Mouse (Mus musculus): ENCODE measurements around the gene Grin2a. TPM values are rescaled to one million over a fixed set of nuclear protein-coding genes. Genes with fewer than 3 reads are reported as not detected.

The Grin2a gene
- polyA plus RNA-seq, 1 experiment from 2014 or later = 0.05 TPM

DNA sequence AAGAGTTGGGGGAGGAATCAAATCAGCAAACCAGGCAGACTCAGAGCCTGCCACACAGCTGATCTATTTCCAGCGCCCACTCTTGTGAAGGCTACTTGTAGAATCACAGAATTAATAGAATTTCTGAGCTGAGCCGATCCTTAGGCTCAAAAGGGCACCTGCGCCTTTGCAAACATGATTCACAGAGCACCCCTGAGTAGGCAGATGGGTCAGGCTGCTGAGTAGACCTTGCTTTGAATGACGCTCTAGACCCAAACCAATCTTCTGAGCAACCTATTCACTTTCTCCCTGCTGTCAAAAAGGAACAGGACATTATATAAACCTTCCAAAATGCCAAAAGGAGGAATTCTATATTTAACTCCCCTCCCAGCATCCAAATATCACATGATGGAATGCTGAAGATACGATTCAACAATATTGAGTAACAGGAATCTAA is 41.9 kb downstream of the Grin2a start:
- no peak overlapping the region for H3K27ac ChIP-seq
- no peaks in the 10 kb centered on the region for H3K36me3 ChIP-seq
- 86% methylated on average over 5 of the region's 5 CpGs for WGBS
- H3K27me3 ChIP-seq (ENCODE audit: low read depth, poor library complexity, severe bottlenecking) = no peaks in the 10 kb centered on the region
- no peak overlapping the region for H3K4me3 ChIP-seq
- no peaks in the 10 kb centered on the region for H3K4me1 ChIP-seq
- H3K9me3 ChIP-seq (replicated peaks) = no peaks in the 10 kb centered on the region
- DNase-seq (ENCODE audit: low spot score) = no peak

- Histone ChIP-seq H3K4me1 (no peaks in the 10 kb centered on the region), H3K4me3 (no peak overlapping the region), H3K9me3 (replicated peaks) (no peaks in the 10 kb centered on the region), H3K27me3 (ENCODE audit: low read depth, poor library complexity, severe bottlenecking) (no peaks in the 10 kb centered on the region), H3K27ac (no peak overlapping the region), H3K36me3 (no peaks in the 10 kb centered on the region)
- no peak for DNase-seq (ENCODE audit: low spot score)
- WGBS = 84% methylated on average over 3 of the region's 3 CpGs
Observed at GRCm38 (mm10) chr16:9949250-9949649, 46.1 kb downstream of the Grin2a start.

DNA sequence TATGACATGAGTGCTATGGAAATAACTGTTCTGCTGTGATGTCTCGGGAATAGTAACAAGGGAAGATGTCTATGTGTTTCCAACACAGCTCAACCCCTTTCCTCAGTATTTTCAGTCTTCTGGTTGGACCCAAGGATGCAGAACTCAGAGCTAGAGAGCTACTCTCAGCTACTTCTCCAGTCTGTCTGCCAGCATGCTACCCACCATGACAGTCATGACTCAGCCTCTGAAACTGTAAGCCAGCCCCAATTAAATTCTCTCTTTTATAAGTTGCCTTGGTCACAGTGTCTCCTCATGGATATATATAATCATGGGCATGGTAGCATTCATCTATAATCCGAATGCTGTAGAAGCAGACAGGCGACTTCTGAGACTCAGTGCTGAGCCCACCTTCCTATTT is 47.9 kb downstream of the Grin2a start:
- no peak overlapping the region for H3K27ac ChIP-seq
- H3K27me3 ChIP-seq (ENCODE audit: low read depth, poor library complexity, severe bottlenecking) = no peaks in the 10 kb centered on the region
- 89% methylated on average over 3 of the region's 3 CpGs for WGBS

DNA sequence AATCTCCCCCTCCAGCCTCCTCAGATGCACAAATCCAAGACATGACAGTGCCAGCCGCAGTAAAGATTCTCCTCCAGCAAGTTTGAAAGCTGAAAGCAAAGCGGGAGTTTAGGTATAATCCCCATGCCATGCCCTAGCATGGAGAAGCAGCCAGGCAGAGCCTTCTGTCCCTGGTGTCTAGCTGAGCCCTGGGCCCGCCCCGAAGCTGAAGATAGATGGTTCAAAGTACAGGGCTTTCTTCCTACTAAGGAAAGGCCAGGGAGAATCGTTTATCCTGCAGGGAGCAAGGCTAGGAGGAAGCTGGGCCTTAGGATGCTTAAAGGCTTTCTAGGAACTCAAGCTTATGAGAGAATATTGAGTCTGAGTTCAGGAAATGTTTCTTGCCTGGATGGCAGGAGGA is 50.5 kb downstream of the Grin2a start:
- Histone ChIP-seq H3K9me3 (replicated peaks) (no peaks in the 10 kb centered on the region), H3K4me3 (no peak overlapping the region), H3K27me3 (ENCODE audit: low read depth, poor library complexity, severe bottlenecking) (no peaks in the 10 kb centered on the region), H3K4me1 (no peaks in the 10 kb centered on the region), H3K36me3 (no peaks in the 10 kb centered on the region), H3K27ac (no peak overlapping the region)
- no peak for DNase-seq (ENCODE audit: low spot score)
- WGBS = 80% methylated on average over 5 of the region's 5 CpGs

More for the DNA sequence above, 47.9 kb downstream of the Grin2a start:
- Histone ChIP-seq H3K36me3 (no peaks in the 10 kb centered on the region), H3K4me3 (no peak overlapping the region), H3K4me1 (no peaks in the 10 kb centered on the region), H3K9me3 (replicated peaks) (no peaks in the 10 kb centered on the region)
- no peak for DNase-seq (ENCODE audit: low spot score)

DNA sequence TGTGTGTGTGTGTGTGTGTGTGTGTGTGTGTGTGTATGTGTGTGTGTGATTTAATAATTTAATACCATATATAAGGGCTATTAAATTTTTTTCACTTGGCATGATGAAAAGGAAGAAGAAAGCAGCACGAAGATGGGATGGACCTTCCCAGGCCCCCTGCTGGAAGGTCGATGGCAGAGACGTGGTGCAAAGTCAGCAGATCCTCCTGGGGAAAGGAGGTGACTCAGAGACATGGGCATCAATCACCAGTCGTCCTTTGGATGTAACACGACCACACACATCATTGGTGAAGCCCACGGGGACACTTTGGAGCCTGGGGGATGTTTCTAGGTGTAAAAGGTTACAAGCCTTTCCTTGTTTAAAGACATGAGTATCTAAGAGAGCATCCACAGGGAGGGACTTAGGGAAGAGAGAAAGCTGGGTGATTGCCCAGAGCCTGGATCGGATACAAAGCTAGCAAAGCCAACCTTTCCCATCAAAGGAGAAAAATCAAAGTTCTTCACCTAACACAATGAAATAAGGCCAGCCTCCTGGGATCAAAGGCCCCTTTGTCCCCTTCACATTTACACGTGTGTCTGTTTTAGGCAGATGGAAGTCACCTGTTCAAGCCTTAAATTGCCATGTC is 53.9 kb downstream of the Grin2a start:
- 43% methylated on average over 8 of the region's 8 CpGs for WGBS
- H3K36me3 ChIP-seq = no peaks in the 10 kb centered on the region

DNA sequence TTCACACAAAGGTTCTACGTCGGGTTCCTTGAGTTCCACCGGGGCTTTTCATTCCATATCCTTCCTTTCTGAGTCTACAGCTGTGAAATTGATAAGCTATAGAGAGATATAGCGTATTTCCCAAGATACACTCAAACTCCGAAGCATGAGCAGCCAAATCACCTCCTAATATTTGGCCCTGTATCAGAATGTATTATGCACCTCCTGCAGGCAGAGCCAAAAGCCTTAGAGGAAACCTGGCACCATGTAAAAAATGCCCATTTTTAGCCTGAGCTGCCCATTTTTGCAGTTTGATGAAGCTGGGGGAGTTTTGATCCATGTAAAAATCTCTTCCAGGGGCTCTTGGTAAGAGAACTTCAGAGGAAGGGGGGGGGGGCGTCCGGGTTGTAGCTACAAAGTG is 54.6 kb downstream of the Grin2a start:
- Histone ChIP-seq H3K36me3 (no peaks in the 10 kb centered on the region), H3K27ac (no peak overlapping the region), H3K4me1 (no peaks in the 10 kb centered on the region), H3K4me3 (no peak overlapping the region), H3K27me3 (ENCODE audit: low read depth, poor library complexity, severe bottlenecking) (no peaks in the 10 kb centered on the region), H3K9me3 (replicated peaks) (no peaks in the 10 kb centered on the region)
- no peak for DNase-seq (ENCODE audit: low spot score)
- whole genome bisulfite sequencing = 90% methylated on average over 7 of the region's 7 CpGs

More for the DNA sequence above, 53.9 kb downstream of the Grin2a start:
- no peaks in the 10 kb centered on the region for H3K9me3 ChIP-seq (replicated peaks)
- no peak for DNase-seq (ENCODE audit: low spot score)
- no peaks in the 10 kb centered on the region for H3K4me1 ChIP-seq
- no peak overlapping the region for H3K4me3 ChIP-seq
- no peaks in the 10 kb centered on the region for H3K27me3 ChIP-seq (ENCODE audit: low read depth, poor library complexity, severe bottlenecking)
- no peak overlapping the region for H3K27ac ChIP-seq

- no peaks in the 10 kb centered on the region for H3K4me1 ChIP-seq
- H3K36me3 ChIP-seq = no peaks in the 10 kb centered on the region
- no peaks in the 10 kb centered on the region for H3K9me3 ChIP-seq (replicated peaks)
- no peak overlapping the region for H3K4me3 ChIP-seq
- H3K27ac ChIP-seq = no peak overlapping the region
- 94% methylated on average over 3 of the region's 3 CpGs for WGBS
- no peak for DNase-seq (ENCODE audit: low spot score)
- no peaks in the 10 kb centered on the region for H3K27me3 ChIP-seq (ENCODE audit: low read depth, poor library complexity, severe bottlenecking)
Observed at GRCm38 (mm10) chr16:9910672-9911071, 84.7 kb downstream of the Grin2a start.

- Histone ChIP-seq H3K4me3 (no peak overlapping the region), H3K27ac (no peak overlapping the region), H3K4me1 (no peaks in the 10 kb centered on the region), H3K27me3 (ENCODE audit: low read depth, poor library complexity, severe bottlenecking) (no peaks in the 10 kb centered on the region), H3K36me3 (no peaks in the 10 kb centered on the region), H3K9me3 (replicated peaks) (no peaks in the 10 kb centered on the region)
- 80% methylated on average over 4 of the region's 4 CpGs for WGBS
- no peak for DNase-seq (ENCODE audit: low spot score)
Observed at GRCm38 (mm10) chr16:9909225-9909624, 86.1 kb downstream of the Grin2a start.

DNA sequence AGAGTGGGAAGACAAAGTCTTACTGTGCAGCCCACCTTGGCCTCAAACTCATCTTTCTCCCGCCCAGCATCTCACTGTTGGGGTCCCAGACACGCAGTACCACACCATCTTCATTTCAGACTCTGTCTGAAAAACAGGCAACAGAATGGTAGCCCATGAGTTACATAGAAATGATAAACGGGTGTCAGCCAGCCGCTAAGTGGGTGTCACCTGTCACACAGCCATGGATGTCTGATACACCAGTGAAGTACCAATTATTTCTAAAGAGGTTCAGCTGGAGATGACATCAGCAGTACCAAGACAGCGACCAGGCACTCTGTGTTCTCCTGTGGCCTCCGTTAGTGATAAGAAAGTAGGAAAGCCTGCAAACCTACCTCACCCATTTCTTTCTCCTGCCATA is 90.9 kb downstream of the Grin2a start:
- no peak overlapping the region for H3K27ac ChIP-seq
- no peak overlapping the region for H3K4me3 ChIP-seq
- no peaks in the 10 kb centered on the region for H3K9me3 ChIP-seq (replicated peaks)
- no peaks in the 10 kb centered on the region for H3K27me3 ChIP-seq (ENCODE audit: low read depth, poor library complexity, severe bottlenecking)
- no peaks in the 10 kb centered on the region for H3K36me3 ChIP-seq
- H3K4me1 ChIP-seq = no peaks in the 10 kb centered on the region
- WGBS = 88% methylated on average over 6 of the region's 6 CpGs
- no peak for DNase-seq (ENCODE audit: low spot score)

DNA sequence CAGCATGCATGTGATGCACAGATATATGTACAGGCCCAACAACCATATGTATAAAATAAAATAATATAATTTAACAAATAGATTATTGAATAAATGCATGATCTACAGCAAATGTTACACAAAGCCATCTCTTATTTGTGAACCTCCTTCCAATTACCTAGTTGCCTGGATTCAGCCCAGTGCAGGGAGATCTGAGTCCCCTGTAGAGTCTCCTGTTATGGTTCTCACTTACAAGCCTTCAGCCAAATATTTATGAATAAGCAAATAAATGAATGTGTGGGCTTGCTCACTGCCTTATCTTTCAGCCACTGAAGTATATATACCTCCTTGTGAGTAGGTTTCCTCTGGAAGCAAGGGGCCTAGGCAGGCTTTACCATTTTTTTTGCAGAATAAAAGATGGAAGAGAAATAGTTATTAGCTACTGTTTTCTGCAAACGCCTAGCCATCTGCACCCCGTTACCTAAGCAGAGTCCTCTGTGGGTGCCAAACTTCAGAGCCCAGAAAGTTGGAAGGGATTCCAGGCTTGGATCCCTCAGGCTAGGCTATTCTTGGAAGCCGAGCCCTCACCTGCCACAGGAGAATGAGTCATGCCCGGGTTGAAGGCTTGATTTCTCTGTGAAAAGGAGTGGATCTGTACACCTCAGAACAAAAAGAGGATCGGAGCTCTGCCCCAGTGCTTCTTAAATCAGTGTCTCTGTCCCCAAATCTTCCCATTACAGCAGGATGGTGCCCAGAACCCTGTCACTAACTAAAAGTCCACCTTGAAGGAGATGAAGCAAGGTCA is 92.5 kb downstream of the Grin2a start:
- no peaks in the 10 kb centered on the region for H3K9me3 ChIP-seq (replicated peaks)
- no peak overlapping the region for H3K4me3 ChIP-seq
- no peaks in the 10 kb centered on the region for H3K36me3 ChIP-seq
- H3K27me3 ChIP-seq (ENCODE audit: low read depth, poor library complexity, severe bottlenecking) = no peaks in the 10 kb centered on the region
- no peaks in the 10 kb centered on the region for H3K4me1 ChIP-seq
- H3K27ac ChIP-seq = no peak overlapping the region
- DNase-seq (ENCODE audit: low spot score) = no peak
- WGBS = 87% methylated on average over 5 of the region's 5 CpGs

- Histone ChIP-seq H3K27me3 (ENCODE audit: low read depth, poor library complexity, severe bottlenecking) (no peaks in the 10 kb centered on the region), H3K4me1 (no peaks in the 10 kb centered on the region), H3K9me3 (replicated peaks) (no peaks in the 10 kb centered on the region), H3K36me3 (no peaks in the 10 kb centered on the region), H3K27ac (no peak overlapping the region), H3K4me3 (no peak overlapping the region)
- WGBS = 41% methylated on average over 1 of the region's 1 CpGs
- no peak for DNase-seq (ENCODE audit: low spot score)
Observed at GRCm38 (mm10) chr16:9901433-9901832, 93.9 kb downstream of the Grin2a start.

DNA sequence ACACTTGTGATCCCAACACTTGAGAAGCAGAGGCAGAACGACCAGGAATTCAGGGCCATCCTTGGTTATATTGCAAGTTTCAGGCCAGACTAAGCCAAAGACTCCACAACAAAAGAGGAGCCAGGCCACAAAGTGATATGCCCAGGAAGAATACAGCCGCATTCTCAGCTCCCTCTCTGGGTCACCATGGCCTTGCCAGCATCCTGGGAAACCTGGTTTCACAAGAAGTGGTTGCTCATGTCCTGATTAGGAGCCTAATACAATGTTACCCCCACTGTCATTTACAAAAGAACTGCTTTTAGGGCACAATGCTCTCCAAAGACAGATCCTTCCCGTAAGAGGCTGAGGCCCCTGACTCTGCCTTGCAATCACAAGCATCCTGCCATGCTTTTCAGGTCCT is 94.4 kb downstream of the Grin2a start:
- no peak overlapping the region for H3K4me3 ChIP-seq
- no peaks in the 10 kb centered on the region for H3K27me3 ChIP-seq (ENCODE audit: low read depth, poor library complexity, severe bottlenecking)
- no peak overlapping the region for H3K27ac ChIP-seq
- 84% methylated on average over 3 of the region's 3 CpGs for WGBS
- no peaks in the 10 kb centered on the region for H3K36me3 ChIP-seq
- no peaks in the 10 kb centered on the region for H3K4me1 ChIP-seq
- DNase-seq (ENCODE audit: low spot score) = no peak
- H3K9me3 ChIP-seq (replicated peaks) = no peaks in the 10 kb centered on the region

DNA sequence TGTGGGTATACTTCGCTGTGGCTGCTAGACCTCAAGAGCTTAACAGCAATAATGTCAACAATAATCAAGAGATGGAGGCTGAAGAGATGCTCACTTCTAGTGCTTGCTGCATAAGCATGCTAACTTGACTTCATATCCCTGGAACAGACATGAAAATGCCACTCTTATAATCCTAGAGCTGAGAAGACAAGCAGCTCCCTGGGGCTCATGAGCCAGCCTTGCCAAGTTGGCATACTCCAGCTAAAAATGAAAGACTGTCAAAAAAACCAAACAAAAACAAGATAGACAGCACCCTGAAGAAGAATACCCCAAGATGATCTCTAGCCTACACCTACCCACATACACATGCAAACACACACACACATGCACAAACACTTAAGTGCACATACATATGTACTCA is 95.2 kb downstream of the Grin2a start:
- WGBS = 94% methylated on average over 1 of the region's 1 CpGs
- Histone ChIP-seq H3K4me1 (no peaks in the 10 kb centered on the region), H3K9me3 (replicated peaks) (no peaks in the 10 kb centered on the region), H3K27me3 (ENCODE audit: low read depth, poor library complexity, severe bottlenecking) (no peaks in the 10 kb centered on the region), H3K36me3 (no peaks in the 10 kb centered on the region), H3K27ac (no peak overlapping the region), H3K4me3 (no peak overlapping the region)
- no peak for DNase-seq (ENCODE audit: low spot score)

Measured in limb, embryonic 10.5 days (tissue).